Mouse (Mus musculus): Measurements from ENCODE around the gene 4930562C15Rik.

- TF ChIP-seq CTCF (IDR thresholded peaks at IDR 0.05; ENCODE audit: insufficient read depth, low read length) (no peak), POLR2A (IDR thresholded peaks at IDR 0.05; ENCODE audit: borderline replicate concordance, extremely low read depth, low read depth, low read length) (no peak)
These were observed 45.9 kb upstream of the 4930562C15Rik start for GRCm38 (mm10) chr16:4789311-4789768.

Measured in lung, adult 2 months (tissue).